Mouse (Mus musculus) cerebellum, postnatal 36 days (tissue): ENCODE measurements around the gene Sdsl.

ENCODE experiments used
- DNase-seq, 2 experiments: peaks; one replicate each; pipeline ENCODE4 v3.0.0; 2021 to 2022; ENCODE audit warnings: mixed read lengths in 2 of 2

Sdsl gene

GRCm38 (mm10) chr5:120493873-120494395 lies 21.3 kb upstream of the Sdsl start:
- DNase-seq = no peak

GRCm38 (mm10) chr5:120493440-120493839 lies 20.8 kb upstream of the Sdsl start:
- no peak for DNase-seq

DNA sequence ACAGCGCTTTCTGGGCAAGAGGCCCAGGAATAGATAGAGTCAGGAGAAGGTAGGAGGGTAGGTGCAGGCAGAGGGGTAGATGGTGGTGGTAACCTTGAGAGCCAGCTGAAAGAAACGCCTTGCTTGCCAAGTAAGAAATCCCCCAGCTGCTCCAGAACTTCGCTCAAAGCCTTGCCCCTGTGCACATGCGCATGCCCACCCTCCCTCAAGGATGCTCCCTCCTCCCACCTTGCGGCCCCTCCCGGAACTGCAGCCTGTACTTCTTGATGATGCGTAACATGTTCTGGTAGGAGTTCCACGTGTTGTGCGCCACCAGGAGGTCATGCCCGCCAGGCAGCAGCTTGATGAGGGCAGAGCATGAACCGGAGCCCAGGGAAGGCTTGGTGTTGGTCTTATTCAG lies 19.8 kb upstream of the Sdsl start:
- DNase-seq = no peak

DNA sequence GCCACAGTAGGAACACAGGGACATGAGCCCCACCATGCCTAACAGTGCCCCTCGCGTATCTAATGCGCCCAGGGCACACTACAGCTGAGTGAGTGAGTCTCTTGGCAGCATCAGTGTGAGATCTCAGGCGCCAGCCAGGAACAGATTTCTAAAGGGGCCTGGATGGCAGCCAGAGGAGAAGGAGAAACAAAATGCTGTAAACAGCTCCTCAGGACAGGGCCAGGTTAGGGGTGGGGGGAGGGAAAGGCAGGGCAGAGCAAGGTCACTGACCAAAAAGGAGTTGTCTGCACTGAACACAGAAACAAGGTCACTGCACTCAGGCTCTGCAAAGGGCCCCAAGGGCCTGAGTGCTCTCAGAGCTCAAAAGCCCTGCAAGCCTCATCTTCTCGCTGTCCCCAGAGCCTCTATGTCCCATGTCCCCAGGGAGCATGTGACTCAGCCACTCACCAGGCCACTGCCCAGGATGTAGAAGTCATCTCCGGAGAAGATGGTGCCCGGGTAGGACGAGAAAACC lies 18.1 kb upstream of the Sdsl start:
- DNase-seq = peak; percentile 56 to 67

- DNase-seq = no peak
Measured at GRCm38 (mm10) chr5:120487844-120488243, 15.2 kb upstream of the Sdsl start.

DNA sequence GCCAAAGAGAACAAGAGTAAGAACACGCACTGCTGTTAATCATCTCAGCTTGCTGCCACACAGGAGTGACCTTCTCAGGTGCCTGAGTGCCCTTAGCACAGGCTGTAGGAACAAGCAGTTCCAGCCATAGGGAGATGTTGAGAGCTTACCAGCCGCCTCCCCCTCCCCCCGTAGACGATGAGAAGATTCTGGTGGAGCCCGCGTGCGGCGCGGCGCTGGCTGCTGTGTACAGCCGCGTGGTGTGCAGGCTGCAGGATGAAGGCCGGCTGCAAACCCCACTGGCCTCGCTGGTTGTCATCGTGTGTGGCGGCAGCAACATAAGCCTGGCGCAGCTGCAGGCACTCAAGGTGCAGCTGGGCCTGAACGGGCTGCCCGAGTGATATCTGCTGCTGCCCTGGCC lies 10.8 kb upstream of the Sdsl start:
- DNase-seq = no peak

DNA sequence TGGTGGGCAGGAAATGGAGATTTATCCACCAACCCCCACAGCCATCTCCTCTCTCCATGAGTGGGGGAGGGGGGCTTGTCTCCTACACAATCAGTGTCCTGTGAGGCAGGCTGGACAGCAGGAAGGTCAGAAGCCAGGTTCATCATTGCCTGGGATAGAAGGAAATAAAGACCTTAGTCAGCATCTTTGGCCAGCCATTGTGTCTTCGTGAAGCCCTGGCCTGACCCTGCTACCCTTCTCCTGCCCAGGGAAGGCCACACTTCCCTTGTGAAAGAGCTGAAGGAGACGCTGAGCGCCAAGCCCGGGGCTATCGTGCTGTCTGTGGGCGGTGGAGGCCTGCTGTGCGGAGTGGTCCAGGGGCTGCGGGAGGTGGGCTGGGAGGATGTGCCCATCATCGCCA lies 8.6 kb upstream of the Sdsl start:
- DNase-seq = no peak

GRCm38 (mm10) chr5:120479538-120479937 lies 6.9 kb upstream of the Sdsl start:
- no peak for DNase-seq

- no peak for DNase-seq
Measured at GRCm38 (mm10) chr5:120477993-120478392, 5.4 kb upstream of the Sdsl start.

DNA sequence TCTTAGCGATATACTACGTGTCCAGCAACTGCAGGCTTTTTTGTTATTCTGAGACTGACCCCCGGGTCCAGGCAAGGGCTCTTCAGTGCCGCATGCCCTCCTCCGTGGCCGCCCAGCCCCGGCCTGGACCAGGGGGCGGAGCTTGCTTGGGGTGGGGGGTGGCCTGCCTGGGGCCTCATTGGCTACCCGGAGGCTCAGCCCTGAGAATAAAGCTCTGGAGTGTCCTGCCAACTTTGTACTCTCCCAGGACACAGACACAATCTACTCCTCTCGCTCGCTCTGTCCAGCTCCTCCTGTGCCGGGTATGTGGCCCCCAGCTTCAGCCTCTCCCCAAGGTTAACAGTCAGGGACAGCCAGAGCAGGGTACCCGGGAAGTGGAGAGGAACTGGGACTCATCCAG lies 3.7 kb upstream of the Sdsl start, which contains the start of gene Sds:
TSS of gene Sds (plus strand) at position 231 of the 400 bp plus-strand sequence.
- DNase-seq = no peak

DNA sequence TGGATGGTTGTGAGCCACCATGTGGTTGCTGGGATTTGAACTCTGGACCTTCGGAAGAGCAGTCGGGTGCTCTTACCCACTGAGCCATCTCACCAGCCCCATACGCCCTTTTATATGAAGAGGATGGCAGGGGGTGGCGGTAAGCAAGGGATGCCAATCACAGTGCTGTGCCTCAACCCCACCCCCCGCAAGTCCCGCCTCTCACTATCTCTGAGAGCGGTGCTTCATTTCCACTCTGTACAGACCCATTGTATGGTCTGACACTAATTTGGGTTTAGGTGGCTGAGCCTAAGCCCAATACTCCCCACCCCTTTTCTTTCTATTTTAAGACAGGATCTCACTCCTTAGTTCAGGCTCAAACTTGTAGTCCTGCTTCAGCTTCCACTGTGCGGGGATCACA lies 3.3 kb upstream of the Sdsl start:
- no peak for DNase-seq

DNA sequence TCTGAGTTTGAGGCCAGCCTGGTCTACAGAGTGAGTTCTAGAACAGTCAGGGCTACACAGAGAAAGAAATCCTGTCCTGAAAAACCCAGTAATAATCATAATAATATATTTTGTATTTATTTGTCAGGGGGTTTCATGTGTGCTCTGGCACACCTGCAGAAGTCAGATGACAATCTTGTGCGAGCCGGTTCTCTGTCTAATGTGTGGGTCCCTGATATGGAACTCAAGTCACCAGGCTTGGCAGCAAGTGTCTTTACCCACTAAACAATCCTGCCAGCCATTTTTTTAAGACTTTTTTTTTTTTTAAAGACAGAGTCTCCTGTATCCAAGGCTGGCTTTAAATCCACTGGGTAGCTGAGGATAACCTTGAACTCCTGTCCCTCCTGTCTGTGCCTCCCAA lies 751 bp upstream of the Sdsl start:
- DNase-seq = no peak

DNA sequence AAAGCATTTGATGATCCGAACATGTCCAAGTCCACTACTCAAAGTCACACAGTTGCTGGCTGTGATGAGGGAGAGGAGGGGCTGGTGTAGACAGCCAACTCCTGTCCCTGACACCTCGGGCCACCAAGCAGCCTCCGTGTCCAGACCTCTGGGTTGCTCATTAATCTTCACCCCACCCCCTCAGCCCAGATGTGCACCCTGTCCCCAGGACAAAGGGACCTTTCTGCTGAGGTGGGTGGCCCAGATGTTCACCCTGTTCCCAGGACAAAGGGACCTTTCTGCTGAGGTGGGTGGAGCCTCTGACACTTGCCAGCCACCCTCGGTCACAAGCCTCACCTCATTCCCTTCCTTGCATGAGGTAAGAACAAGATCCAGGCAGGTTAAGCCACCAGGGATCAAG lies 1.1 kb downstream of the Sdsl start:
- DNase-seq = no peak

- no peak for DNase-seq
Measured at GRCm38 (mm10) chr5:120468830-120469229, 3.8 kb downstream of the Sdsl start.

- no peak for DNase-seq
Measured at GRCm38 (mm10) chr5:120468336-120468735, 4.3 kb downstream of the Sdsl start.

DNA sequence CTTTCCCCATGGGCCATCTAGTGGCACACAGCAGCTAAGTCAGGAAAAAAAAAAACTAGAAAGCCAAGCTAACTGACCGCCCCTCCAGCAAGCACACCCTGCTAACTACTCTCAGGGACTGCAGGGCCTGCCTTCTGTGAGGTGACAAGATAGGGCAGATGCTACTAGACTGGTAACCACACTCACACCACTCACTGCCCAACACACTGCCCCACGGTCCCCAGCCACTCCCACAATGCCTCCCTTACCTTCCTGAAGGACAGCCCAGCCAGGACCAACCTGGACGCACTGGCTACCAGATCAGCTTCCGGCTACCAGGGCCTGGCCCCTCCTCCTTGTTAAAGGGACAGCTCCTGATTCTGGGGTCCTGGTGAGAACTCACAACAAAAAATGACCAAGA lies 5.6 kb downstream of the Sdsl start:
- no peak for DNase-seq

DNA sequence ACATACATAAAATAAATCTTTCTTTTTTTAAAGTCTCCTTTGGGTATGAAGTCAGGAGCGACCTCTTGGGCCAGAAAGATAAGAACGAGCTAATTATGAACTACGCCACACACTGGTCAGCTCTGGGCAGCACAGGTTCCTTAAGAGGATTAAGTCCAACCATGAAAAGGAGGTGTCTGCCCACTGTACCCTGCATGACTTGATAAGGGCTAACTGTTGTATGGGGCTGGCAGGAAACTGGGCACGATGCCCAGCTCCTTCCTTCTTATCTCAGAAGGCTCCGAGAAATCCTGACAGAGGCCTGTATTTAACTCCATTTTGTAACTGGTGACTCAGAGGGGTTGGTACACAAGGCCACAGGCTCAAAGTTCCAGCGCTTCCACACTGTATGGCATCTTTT lies 6.8 kb downstream of the Sdsl start:
- no peak for DNase-seq

DNA sequence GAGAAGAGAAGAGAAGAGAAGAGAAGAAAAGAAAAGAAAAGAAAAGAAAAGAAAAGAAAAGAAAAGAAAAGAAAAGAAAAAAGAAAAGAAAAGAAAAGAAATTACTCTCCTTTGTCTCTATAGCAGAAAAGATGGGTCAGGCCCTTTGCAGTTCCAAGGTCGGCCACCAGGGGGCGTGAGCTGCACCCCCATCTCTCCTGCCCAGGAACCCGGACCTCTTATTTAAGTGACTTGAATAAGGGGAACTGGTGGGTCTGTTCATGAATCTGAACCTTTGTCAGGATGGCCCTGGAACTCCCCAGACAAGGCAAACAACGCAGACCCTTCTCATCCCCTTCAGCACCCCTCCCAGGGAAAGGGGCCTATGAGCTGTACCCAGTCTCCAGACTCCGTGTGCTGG lies 7.5 kb downstream of the Sdsl start:
- DNase-seq = peak; percentile 44 to 50

DNA sequence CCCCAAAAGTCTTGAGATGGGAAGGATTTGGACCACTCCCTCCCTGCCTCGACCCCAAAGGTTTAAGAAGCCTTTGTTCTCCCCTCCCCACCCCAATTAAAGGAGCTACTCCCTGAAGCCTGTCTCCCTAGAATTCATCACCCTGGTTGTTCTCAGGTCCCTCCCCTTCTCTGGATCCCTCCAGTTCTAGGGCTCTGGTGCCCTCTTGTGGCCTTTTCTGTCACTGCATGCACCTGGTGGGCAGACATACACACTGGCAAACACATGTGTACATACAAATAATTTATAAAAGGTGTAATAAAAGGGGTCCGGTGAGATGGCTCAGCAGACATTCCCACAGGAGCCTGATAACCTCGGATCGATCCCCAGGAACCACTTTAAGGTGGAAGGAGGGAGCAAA lies 8.3 kb downstream of the Sdsl start:
- no peak for DNase-seq

GRCm38 (mm10) chr5:120461902-120462301 lies 10.7 kb downstream of the Sdsl start:
- no peak for DNase-seq

DNA sequence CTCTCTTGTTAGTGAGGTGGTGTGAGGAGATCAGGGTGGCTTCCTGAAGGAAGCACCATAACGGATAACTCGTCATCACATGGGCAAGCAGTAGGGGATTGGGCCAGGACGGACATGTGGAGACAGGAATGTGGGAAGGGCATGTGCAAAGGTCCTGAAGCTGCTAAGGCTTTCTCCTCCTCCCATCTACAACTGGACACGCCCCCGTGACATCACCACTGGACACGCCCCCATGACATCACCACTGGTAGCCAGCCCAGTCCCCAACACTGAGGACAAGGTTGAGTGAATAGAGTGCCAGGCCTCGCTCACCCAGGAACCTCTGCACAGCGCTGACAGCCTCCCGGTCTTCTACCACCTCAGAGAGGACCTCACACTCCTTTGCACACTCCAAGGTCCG lies 13.5 kb downstream of the Sdsl start:
- no peak for DNase-seq

DNA sequence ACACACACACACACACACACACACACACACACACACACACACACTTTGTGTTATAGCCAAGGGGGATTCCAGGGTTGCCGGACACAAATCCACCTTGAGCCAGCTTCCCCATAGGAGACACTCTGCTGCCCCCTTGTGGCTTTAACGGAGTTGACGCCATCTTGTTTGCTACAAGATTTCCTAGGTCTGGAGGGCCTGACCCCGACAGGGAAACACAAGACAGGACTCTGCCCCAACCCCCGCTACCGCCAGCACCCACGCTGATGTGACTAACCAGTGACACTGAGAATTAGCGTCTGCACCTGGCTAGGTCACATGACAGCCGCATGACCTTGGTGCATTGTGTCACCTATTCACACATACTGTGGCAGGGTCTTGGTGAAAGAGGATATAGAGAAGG lies 15.0 kb downstream of the Sdsl start:
- DNase-seq = peak; percentile 68 to 73

GRCm38 (mm10) chr5:120456841-120457554 lies 15.6 kb downstream of the Sdsl start:
- DNase-seq = no peak

DNA sequence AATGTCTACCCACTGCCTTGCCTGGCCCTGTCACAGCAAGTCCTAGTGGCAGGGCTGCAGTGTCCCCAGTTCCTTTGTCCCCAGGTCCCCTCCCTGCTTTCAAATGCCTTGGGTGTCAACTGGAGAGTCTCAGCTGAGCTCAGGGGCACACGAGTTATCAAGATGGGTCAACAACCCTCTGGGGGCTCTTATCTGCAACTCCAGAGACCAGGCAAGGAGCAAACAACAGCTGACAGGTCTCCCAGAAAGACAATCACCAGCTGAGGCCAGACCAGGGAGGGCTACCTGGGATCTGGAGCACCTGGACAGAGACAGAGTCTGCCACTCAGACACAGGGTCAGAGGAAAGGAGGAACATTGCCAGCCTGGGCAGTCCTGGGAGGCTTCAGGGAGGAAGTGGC lies 16.4 kb downstream of the Sdsl start:
- DNase-seq = no peak
